Mouse (Mus musculus) ovary, postnatal 14 days (tissue): Measurements from ENCODE around the gene Cmklr1.

Experiments
- DNase-seq: peaks from one replicate; pipeline ENCODE4 v3.0.0; 2022; ENCODE audit warnings: low spot score

The Cmklr1 gene

DNA sequence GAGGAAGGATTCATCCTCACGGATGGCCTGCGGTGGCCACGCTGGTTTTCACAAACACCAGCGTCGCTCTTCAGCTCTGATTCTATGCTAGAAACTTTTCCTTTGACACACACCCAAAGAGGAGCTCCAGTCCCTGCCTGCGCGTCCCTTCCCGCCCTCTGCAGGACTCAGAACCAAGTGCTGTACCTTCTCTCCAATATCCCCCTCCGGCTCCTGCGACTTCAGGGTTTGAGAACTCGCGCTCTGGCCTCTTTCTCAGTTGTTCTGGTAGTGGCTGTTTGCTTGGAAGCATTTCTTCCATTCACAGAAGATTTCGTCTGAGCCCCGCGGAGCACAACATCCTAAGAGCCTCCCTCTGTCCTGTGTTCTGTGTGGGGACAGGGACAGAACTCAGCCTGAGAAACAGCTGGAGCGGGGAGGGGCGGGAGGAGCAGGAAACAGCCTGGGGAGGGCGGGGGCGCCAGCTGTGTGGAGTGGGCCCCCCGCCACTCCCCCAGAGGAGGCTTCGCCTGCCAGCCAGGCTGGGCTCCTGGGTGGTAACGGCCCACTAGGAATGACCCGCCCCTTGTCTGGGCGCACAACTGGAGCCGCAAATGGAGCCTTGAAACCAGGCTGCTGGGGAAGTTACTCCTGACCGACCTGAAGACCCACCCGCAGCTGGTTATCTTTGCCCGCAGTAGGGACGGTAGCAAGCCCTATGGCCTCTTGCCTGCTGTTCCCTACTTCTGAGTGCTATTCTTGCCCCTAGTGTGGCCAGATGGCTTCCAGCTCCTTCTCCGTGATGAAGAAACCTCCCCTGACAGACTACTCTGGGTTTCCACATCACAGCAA, at the start of gene Cmklr1:
TSS of gene Cmklr1 (minus strand) at position 392 of the 831 bp plus-strand sequence.
- no peak for DNase-seq

DNA sequence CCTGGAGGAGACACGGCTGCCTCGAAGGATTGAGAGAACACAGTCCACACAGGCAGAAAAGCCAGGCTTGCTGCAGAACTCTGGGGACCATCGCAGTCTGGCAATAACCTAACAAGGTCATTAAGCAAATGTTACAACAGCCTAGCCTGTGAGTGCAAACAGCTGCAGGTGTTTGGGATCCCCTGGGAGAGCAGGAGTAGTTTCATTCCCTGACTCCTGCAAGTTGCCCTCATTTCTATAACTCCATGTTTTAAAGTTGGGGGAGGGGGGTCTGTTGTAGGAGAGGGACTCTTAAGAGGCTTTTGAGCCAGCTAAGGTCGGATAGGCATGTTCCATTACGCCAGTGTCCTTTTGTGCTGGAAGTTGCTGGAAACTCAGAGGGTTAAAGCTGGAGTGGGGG, 44.2 kb upstream of the Cmklr1 start:
- no peak for DNase-seq

GRCm38 (mm10) chr5:113694000-113694399, 43.8 kb upstream of the Cmklr1 start:
- no peak for DNase-seq

DNA sequence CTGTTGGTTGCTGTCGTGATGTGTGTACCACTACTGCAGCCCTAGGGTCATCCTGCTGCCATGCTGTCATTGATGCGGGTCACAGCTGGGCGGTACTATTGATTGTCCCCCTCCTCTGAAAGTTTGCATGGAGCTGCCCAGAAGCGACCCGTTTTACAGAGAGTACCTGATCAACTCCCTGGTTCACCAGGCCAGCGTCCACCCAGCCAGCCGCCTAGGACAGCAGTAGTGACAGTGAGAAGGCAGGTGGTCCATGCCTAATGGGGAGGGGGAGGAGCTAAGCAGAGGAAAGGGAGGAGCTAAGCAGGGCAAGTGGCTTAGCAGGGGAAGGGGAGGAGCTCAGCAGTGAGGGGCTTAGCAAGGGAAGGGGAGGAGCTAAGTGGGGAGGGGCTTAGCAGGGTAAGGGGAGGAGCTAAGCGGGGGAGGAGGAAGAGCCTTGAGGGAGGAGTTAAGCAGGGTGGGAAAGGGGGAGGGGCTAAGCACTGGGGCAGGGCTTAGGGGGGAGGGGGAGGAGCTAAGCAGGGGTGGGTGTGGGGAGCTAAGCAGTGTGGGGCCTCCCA, 43.0 kb upstream of the Cmklr1 start:
- DNase-seq = no peak

DNA sequence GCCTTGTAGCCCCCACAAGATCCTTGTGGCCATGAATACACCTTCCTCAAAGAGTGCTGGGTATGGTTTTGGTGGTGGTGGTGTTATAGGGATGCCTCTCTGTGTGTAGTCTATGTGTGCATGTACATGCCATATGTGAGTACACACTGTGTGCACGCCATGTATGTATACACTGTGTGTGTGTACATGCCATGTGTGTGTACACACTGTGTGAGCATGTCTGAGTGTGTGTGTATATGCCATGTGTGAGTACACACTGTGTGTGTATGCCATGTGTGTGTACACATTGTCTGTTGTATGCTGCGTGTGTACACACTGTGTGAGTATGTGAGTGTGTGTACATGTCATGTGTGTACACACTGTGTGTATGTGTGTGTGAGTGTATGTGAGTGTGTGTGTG, 40.6 kb upstream of the Cmklr1 start:
- no peak for DNase-seq

GRCm38 (mm10) chr5:113690069-113690548, 39.9 kb upstream of the Cmklr1 start:
- DNase-seq = no peak

DNA sequence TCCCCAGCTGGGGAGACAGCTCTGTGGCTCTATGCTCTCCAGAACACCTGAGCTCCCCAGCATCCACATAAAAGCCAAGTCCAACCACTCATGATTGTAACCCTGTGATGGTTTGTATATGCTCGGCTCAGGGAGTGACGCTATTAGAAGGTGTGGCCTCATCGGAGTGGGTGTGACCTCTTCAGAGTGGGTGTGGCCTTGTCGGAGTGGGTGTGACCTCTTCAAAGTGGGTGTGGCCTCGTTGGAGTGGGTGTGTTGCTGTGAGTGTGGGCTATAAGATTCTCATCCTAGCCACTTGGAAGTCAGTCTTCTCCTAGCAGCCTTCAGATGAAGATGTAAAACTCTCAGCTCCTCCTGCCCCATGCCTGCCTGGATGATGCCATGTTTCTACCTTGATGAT, 37.3 kb upstream of the Cmklr1 start:
- DNase-seq = no peak

GRCm38 (mm10) chr5:113685471-113685870, 35.2 kb upstream of the Cmklr1 start:
- DNase-seq = no peak

DNA sequence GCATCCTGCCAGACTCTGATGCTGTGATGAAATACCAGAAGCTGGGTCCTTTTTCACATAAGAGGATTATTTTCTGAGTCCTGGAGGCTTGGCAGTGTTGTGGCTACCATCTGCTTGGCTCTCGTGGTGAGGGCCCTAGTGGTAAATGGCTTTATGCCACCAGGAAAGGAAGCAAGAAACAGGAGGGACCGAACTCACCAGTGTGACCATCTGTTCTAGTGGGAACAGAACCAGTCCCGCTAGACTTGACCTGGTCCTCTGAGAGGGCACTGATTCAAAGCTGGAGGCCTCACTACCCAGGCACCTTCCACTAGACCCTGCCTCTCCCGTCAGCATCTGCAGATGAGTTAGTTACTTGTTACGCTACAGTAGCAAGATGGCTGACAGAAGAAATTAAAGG, 33.0 kb upstream of the Cmklr1 start:
- DNase-seq = no peak

DNA sequence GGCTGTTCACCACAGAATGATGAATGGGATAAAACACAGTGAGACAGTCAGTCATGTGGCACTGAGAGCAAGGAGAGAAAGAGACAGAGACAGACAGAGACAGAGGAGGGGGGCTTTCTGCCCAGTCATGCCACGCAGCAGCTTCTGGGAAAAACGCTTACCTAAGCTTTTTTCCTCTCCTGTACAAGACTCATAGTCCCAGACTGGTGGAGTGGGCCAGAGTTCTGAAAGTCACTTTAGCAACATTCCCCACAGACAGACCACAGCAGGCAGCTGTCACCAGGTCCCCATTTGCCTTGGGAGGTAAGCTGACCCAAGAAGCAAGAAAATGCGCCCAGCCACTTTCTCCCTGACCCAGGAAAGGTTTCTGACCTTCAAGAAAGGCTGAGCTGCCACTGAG, 32.2 kb upstream of the Cmklr1 start:
- no peak for DNase-seq

GRCm38 (mm10) chr5:113681219-113681618, 31.0 kb upstream of the Cmklr1 start:
- no peak for DNase-seq

- no peak for DNase-seq
These were observed 29.3 kb upstream of the Cmklr1 start for GRCm38 (mm10) chr5:113679509-113679908.

DNA sequence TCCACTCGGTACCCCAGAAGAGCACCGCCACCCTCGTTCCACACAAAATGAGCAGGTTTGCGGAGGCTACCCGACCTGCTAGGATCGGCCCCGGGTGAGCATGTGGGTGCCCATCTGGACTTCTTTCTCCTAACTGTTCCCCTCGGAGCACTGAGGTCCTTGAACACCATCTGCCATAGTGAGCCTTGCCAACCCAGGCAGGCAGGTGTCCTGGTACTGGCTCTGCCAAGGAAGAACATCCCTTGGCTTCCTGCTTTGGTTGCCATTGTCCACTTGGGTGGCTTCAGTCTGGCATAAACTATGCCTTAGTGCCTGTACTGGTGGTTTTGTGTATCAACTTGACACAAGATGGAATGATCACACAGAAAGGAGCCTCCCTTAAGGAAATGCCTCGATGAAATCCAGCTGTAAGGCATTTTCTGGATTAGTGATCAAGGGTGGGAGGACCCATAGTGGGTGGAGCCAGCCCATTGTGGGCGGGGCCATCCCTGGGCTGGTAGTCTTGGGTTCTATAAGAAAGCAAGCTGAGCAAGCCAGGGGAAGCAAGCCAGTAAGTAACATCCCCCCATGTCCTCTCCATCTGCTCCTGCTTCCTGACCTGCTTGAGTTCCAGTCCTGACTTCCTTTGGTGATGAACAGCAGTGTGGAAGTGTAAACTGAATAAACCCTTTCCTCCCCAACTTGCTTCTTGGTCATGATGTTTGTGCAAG, 28.7 kb upstream of the Cmklr1 start:
- no peak for DNase-seq

- no peak for DNase-seq
These were observed 27.3 kb upstream of the Cmklr1 start for GRCm38 (mm10) chr5:113677541-113677940.

DNA sequence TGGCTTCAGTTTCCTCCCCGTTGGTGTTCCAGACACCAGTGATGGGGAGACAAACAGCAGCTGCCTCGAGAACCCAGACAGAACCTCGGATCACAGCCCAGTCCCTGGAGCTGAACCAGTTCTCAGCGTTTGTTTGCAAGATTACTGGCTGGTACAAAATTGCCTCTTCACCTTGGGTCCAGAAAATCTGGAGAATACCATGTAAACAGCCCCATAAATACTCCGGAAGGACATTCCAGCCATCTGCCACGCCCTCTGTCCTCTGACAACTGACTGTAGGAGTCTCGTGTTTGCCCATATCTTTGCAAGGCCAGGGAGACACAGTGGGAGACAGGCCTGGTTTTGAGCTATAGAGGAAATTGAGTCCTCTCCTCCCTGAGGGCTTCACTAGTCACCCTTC, 24.6 kb upstream of the Cmklr1 start:
- no peak for DNase-seq

DNA sequence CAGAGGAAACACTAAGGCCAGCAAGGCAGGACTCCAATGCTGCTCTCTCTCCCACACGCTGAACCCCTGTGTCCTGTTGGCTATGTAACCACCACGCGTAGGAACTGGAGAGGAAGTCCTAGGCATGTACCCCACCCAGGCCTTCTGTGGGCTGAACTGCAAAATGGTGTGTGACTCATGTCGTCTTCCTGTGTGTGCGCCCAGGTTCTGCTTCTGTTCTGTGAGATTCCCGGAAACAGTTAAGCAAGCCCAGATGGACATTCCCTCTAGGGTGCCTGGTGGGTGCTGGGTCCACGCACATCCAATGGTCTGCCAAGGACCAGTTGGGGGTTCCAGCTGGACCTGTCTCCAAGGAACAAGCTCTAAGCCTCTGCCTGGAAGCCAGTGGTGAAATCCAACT, 22.2 kb upstream of the Cmklr1 start:
- DNase-seq = no peak

DNA sequence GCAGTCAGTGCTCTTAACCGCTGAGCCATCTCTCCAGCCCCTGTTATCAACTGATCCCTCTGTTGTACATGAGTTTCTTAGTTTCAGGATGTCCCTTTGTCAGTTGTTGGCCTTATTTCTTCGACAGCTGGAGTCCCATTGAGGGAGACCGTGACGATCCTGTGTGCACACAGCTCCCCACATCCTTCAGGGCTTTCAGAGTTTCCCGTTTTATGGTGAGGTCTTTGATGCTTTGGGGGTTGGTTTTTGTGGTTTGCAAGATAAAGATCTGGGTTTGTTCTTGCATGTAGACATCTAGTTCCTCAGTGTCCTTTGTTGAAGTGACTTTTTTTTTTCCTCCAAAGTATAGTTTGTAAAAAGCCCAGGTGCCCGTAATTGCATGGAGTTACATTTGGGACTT, 20.4 kb upstream of the Cmklr1 start:
- no peak for DNase-seq

GRCm38 (mm10) chr5:113670110-113670509, 19.9 kb upstream of the Cmklr1 start:
- DNase-seq = no peak

DNA sequence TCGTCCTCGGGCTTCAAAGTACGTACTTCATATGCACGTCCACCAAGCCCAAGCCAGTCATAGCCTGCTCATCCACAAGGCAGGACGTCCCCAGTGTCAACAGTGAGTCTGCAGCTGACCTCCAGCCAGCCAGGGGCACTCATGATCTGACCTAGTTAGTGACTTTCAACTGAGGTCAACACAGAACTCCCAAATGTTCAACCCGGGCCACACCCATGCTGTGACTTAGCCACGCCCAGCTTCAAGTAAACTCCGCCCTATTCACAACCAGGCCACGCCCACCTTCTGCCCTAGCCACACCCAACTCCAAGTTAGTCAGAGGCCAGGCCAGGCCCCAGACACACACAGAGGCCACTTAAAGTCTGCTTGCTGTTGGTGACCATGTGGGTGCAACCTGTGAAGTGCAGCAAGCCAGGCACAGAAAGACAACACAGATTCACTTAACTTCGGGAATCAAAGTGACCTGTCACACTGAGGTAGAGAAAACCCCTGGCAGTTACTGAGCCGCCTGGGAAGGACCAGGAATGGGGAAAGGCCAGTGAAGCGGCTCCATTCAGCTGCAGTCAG, 14.5 kb upstream of the Cmklr1 start:
- no peak for DNase-seq

DNA sequence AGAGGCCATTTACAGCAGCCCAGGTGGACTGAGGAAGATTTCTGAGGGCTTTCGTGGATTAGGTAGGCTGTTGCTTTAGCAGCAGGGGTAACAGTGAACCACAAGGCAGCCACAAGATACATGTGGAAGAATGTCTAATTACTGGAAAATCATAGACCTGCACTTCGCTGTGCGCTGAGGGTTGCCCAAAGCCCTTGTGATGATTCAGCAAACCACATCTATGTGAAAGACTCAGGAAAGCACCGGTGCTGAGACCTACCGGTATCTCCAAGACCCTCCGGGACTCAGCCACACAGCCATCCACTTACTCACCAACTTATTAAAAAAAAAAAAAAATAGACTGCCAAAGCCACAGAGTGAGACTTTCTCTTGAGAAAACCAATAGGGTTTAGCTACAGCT, 13.9 kb upstream of the Cmklr1 start:
- DNase-seq = no peak

GRCm38 (mm10) chr5:113660872-113661271, 10.6 kb upstream of the Cmklr1 start:
- DNase-seq = peak; percentile 34

DNA sequence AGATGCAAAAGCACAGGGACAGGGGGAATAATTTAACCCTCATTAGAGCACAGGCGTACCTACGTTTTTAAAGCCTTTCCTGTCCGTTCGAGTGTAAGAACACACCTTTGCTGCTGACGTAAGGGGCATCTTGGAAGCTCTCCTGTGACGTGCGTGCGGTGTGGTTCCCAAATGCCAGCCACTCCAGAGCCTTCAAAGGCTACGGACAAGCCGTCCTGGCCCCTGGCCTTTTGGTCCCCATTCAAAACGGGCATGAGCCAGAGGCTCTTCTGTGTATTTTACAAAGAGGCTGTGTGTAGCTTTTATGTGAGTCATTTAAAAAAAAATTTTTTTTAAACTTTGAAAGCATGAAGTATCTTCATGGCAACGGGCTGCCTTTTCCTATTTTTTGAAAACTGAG, 4.6 kb upstream of the Cmklr1 start:
- no peak for DNase-seq

DNA sequence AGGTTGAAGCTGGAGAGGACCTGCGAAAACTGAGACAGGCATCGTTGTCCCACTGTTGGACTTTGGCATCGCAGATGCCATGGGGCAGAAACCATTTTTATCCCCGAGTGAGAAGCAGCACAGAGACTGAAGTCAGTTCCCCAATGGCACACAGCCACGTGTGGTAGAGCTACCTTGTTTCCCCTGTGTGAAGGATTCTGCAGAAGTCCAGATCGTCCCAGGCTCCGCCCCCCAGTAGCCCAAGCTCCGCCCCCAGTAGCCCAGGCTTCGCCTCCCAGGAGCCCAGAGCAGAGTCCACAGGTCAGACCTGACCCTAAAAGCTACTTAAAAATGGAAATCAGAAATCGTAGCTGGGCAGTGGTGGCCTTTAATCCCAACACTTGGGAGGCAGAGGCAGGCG, 4.0 kb upstream of the Cmklr1 start:
- no peak for DNase-seq
